Mouse (Mus musculus): ENCODE results near the gene Vav1. TPM values are rescaled to one million over a fixed set of nuclear protein-coding genes. Genes with fewer than 3 reads are reported as not detected.

Vav1 gene
- polyA plus RNA-seq, 1 experiment from 2014 or later: 1.7 TPM

DNA sequence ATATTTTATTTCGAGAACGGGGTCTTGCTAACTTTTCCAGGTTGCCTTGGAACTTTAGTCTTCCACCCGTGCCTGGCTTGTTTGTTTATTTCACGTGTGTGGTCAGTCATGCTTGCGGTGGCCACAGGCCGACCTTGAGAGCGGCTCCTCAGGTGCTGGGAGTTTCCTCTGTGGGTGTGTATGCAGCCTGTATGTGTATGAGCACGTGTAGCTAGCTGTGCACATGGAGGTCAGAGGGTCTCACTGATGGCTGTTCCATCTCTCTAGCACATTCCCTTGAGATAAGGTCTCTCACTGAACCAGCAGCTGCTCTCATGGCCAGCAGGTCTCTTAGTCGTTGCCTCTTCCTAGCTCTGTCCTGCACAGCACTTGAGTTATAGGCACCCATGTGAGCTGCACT is 18.5 kb upstream of the Vav1 start:
- 93% methylated on average over 9 of the region's 9 CpGs for WGBS
- H3K27me3 ChIP-seq (ENCODE audit: control insufficient read depth, insufficient read depth, low read length): no peaks in the 10 kb centered on the region
- DNase-seq (ENCODE audit: low spot score) (no peak), ATAC-seq (ENCODE audit: insufficient number of reproducible peaks, low FRiP score, low TSS enrichment, low read depth) (no peak)
- no peak overlapping the region for H3K9ac ChIP-seq (ENCODE audit: low read length)
- H3K9me3 ChIP-seq (ENCODE audit: control insufficient read depth, low read length): no peaks in the 10 kb centered on the region
- H3K27ac ChIP-seq (replicated peaks; ENCODE audit: low read depth, low read length): no peak overlapping the region
- H3K4me3 ChIP-seq (ENCODE audit: low read depth, low read length): no peak overlapping the region
- peaks cover 7% of the 10 kb centered on the region; the same call in 1 of the 2 replicates for H3K36me3 ChIP-seq (ENCODE audit: control insufficient read depth, insufficient read depth, low read length)
- no peaks in the 10 kb centered on the region for H3K4me1 ChIP-seq (ENCODE audit: control insufficient read depth, insufficient read depth, low read length)
- no peak overlapping the region for H3K4me2 ChIP-seq (ENCODE audit: low read depth, severe bottlenecking)

- Histone ChIP-seq H3K27me3 (ENCODE audit: control insufficient read depth, insufficient read depth, low read length) (no peaks in the 10 kb centered on the region), H3K27ac (replicated peaks; ENCODE audit: low read depth, low read length) (no peak overlapping the region), H3K9ac (ENCODE audit: low read length) (no peak overlapping the region), H3K9me3 (ENCODE audit: control insufficient read depth, low read length) (no peaks in the 10 kb centered on the region), H3K4me1 (ENCODE audit: control insufficient read depth, insufficient read depth, low read length) (no peaks in the 10 kb centered on the region), H3K36me3 (ENCODE audit: control insufficient read depth, insufficient read depth, low read length) (peaks cover 7% of the 10 kb centered on the region; the same call in 1 of the 2 replicates), H3K4me2 (ENCODE audit: low read depth, severe bottlenecking) (no peak overlapping the region), H3K4me3 (ENCODE audit: low read depth, low read length) (no peak overlapping the region)
- no peak for DNase-seq (ENCODE audit: low spot score)
- 94% methylated on average over 4 of the region's 4 CpGs for WGBS
- ATAC-seq (ENCODE audit: insufficient number of reproducible peaks, low FRiP score, low TSS enrichment, low read depth): no peak
Measured at GRCm38 (mm10) chr17:57261286-57261685, 17.6 kb upstream of the Vav1 start.

DNA sequence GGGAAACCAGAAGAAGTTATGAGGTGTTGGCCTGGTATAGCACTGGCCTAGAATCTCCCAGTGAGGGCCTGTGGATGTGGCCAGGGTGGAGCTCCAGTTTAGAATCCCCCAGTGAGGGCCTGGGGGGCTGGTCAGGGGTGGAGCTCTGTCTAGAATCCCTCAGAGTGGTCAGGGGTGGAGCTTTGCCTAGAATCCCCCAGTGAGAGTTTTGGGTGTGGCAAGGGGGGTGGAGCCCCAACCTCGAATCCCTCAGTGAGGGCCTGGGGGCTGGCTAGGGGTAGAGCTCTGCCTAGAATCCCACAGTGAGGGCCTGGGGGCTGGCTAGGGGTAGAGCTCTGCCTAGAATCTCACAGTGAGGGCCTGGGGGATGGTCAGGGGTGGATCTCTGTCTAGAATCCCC is 17.1 kb upstream of the Vav1 start:
- Histone ChIP-seq H3K9ac (ENCODE audit: low read length) (no peak overlapping the region), H3K27ac (replicated peaks; ENCODE audit: low read depth, low read length) (no peak overlapping the region), H3K4me2 (ENCODE audit: low read depth, severe bottlenecking) (no peak overlapping the region), H3K36me3 (ENCODE audit: control insufficient read depth, insufficient read depth, low read length) (peaks cover 7% of the 10 kb centered on the region; the same call in 1 of the 2 replicates), H3K9me3 (ENCODE audit: control insufficient read depth, low read length) (no peaks in the 10 kb centered on the region), H3K27me3 (ENCODE audit: control insufficient read depth, insufficient read depth, low read length) (no peaks in the 10 kb centered on the region), H3K4me1 (ENCODE audit: control insufficient read depth, insufficient read depth, low read length) (no peaks in the 10 kb centered on the region), H3K4me3 (ENCODE audit: low read depth, low read length) (no peak overlapping the region)
- ATAC-seq (ENCODE audit: insufficient number of reproducible peaks, low FRiP score, low TSS enrichment, low read depth): no peak
- 46% methylated on average over 1 of the region's 1 CpGs for WGBS
- no peak for DNase-seq (ENCODE audit: low spot score)

DNA sequence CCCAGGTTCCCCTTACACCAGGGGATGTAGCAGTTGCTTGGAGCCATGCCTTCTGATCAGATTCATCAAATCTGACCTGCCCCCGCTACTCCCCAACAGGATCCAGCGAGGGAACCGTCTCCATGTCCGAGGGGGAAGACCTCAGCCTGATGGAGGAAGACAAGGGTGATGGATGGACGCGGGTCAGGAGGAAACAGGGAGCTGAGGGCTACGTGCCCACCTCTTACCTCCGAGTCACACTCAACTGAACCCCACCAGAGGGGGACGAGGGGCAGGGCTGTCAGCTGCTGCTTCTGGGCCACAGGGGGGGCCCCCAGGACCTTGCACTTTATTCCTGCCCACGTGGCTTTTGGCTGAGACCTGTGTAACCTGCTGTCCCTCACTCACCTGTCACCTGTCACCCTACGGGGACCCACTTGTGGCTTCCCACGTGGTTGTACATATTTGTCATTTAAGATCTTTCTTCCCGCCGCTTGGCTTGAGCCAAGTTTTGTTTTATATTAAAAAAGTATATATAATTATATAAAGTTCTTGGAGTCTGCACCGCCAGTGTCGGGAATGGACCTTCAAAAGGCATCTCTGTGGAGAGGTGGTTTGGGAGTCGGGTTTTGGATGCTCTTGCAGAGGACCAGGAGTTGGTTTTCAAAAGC is 15.9 kb upstream of the Vav1 start:
- ATAC-seq (ENCODE audit: insufficient number of reproducible peaks, low FRiP score, low TSS enrichment, low read depth): no peak
- Histone ChIP-seq H3K4me3 (ENCODE audit: low read depth, low read length) (no peak overlapping the region), H3K27me3 (ENCODE audit: control insufficient read depth, insufficient read depth, low read length) (no peaks in the 10 kb centered on the region), H3K4me2 (ENCODE audit: low read depth, severe bottlenecking) (no peak overlapping the region), H3K27ac (replicated peaks; ENCODE audit: low read depth, low read length) (no peak overlapping the region), H3K9me3 (ENCODE audit: control insufficient read depth, low read length) (no peaks in the 10 kb centered on the region), H3K36me3 (ENCODE audit: control insufficient read depth, insufficient read depth, low read length) (peaks cover 7% of the 10 kb centered on the region; the same call in 1 of the 2 replicates), H3K4me1 (ENCODE audit: control insufficient read depth, insufficient read depth, low read length) (no peaks in the 10 kb centered on the region), H3K9ac (ENCODE audit: low read length) (no peak overlapping the region)
- no peak for DNase-seq (ENCODE audit: low spot score)
- 91% methylated on average over 17 of the region's 17 CpGs for WGBS

- H3K4me2 ChIP-seq (ENCODE audit: low read depth, severe bottlenecking): no peak overlapping the region
- peaks cover 7% of the 10 kb centered on the region; the same call in 1 of the 2 replicates for H3K36me3 ChIP-seq (ENCODE audit: control insufficient read depth, insufficient read depth, low read length)
- H3K9ac ChIP-seq (ENCODE audit: low read length): no peak overlapping the region
- 85% methylated on average over 2 of the region's 2 CpGs for WGBS
- no peak for ATAC-seq (ENCODE audit: insufficient number of reproducible peaks, low FRiP score, low TSS enrichment, low read depth)
- no peaks in the 10 kb centered on the region for H3K27me3 ChIP-seq (ENCODE audit: control insufficient read depth, insufficient read depth, low read length)
- H3K27ac ChIP-seq (replicated peaks; ENCODE audit: low read depth, low read length): no peak overlapping the region
- no peak overlapping the region for H3K4me3 ChIP-seq (ENCODE audit: low read depth, low read length)
- no peak for DNase-seq (ENCODE audit: low spot score)
- no peaks in the 10 kb centered on the region for H3K9me3 ChIP-seq (ENCODE audit: control insufficient read depth, low read length)
- H3K4me1 ChIP-seq (ENCODE audit: control insufficient read depth, insufficient read depth, low read length): no peaks in the 10 kb centered on the region
Measured at GRCm38 (mm10) chr17:57264164-57264563, 14.7 kb upstream of the Vav1 start.

DNA sequence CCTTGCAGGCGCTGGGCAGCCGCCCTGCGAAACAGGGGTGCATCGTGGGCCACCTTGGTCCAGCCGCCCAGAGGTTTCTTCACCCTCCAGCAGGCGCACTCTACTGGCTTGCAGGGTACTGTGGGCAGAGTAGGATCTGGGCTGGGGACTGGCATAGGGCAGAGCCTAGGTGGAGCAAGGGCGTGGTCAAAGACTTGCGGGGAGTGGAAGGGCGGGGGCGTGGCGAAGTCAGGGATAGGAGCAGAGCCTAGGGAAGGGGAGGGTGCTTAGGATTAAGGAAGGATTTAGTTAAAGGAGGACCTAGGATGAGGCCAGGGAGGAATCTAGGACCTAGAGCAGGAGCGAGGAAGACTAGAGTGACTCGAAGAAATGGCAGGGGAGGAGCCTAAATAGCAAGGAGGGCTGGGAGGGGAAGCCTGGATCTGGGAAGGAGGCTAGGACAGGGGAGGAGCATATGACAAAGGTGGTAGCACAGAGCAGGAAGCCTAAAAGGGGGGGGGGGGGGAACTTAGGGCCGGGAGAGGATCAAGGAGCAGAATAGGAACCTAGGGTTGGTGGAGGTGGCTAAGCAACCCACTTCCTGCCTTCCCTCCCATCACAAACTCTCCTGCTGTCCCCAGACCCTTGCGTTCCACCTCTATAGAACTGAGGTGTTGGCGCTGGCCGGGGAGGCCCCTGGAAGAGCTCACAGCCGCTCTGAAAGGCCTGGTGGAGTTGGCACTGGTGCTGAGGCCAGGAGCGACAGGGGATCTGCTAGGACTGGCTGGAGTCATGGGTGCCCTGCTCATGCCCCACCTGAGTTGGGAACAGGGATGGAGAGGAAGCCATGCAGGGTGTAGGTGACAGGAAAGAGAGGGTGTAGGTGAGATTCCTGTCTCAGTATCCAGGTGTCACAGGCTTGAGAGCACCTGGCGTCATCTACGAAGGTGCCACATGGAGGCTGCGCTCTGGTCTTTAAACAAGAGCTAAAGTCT is 13.6 kb upstream of the Vav1 start:
- H3K4me1 ChIP-seq (ENCODE audit: control insufficient read depth, insufficient read depth, low read length): no peaks in the 10 kb centered on the region
- no peak overlapping the region for H3K27ac ChIP-seq (replicated peaks; ENCODE audit: low read depth, low read length)
- ATAC-seq (ENCODE audit: insufficient number of reproducible peaks, low FRiP score, low TSS enrichment, low read depth): peak; percentile 55; the same call in 1 of the 2 replicates
- no peak overlapping the region for H3K4me3 ChIP-seq (ENCODE audit: low read depth, low read length)
- 0 out of 2 replicates have a peak, but pooled peaks cover 7% of the 10 kb centered on the region for H3K36me3 ChIP-seq (ENCODE audit: control insufficient read depth, insufficient read depth, low read length)
- no peaks in the 10 kb centered on the region for H3K27me3 ChIP-seq (ENCODE audit: control insufficient read depth, insufficient read depth, low read length)
- 25% methylated on average over 21 of the region's 22 CpGs for WGBS
- H3K9ac ChIP-seq (ENCODE audit: low read length): no peak overlapping the region
- DNase-seq (ENCODE audit: low spot score): peak; percentile 38
- H3K4me2 ChIP-seq (ENCODE audit: low read depth, severe bottlenecking): peak overlapping the region; percentile 29; the same call in 1 of the 2 replicates
- H3K9me3 ChIP-seq (ENCODE audit: control insufficient read depth, low read length): no peaks in the 10 kb centered on the region

GRCm38 (mm10) chr17:57267556-57268126 is 11.3 kb upstream of the Vav1 start:
- Histone ChIP-seq H3K27me3 (ENCODE audit: control insufficient read depth, insufficient read depth, low read length) (no peaks in the 10 kb centered on the region), H3K27ac (replicated peaks; ENCODE audit: low read depth, low read length) (no peak overlapping the region), H3K4me3 (ENCODE audit: low read depth, low read length) (no peak overlapping the region), H3K36me3 (ENCODE audit: control insufficient read depth, insufficient read depth, low read length) (0 out of 2 replicates have a peak, but pooled peaks cover 4% of the 10 kb centered on the region), H3K4me1 (ENCODE audit: control insufficient read depth, insufficient read depth, low read length) (no peaks in the 10 kb centered on the region), H3K4me2 (ENCODE audit: low read depth, severe bottlenecking) (no peak overlapping the region), H3K9ac (ENCODE audit: low read length) (no peak overlapping the region), H3K9me3 (ENCODE audit: control insufficient read depth, low read length) (no peaks in the 10 kb centered on the region)
- WGBS: 90% methylated on average over 6 of the region's 6 CpGs
- DNase-seq (ENCODE audit: low spot score) (no peak), ATAC-seq (ENCODE audit: insufficient number of reproducible peaks, low FRiP score, low TSS enrichment, low read depth) (no peak)

GRCm38 (mm10) chr17:57271301-57271700 is 7.6 kb upstream of the Vav1 start:
- no peak overlapping the region for H3K9ac ChIP-seq (ENCODE audit: low read length)
- no peak overlapping the region for H3K4me2 ChIP-seq (ENCODE audit: low read depth, severe bottlenecking)
- H3K4me1 ChIP-seq (ENCODE audit: control insufficient read depth, insufficient read depth, low read length): peaks cover 3% of the 10 kb centered on the region; the same call in 1 of the 2 replicates
- ATAC-seq (ENCODE audit: insufficient number of reproducible peaks, low FRiP score, low TSS enrichment, low read depth) (no peak), DNase-seq (ENCODE audit: low spot score) (no peak)
- no peak overlapping the region for H3K27ac ChIP-seq (replicated peaks; ENCODE audit: low read depth, low read length)
- no peaks in the 10 kb centered on the region for H3K9me3 ChIP-seq (ENCODE audit: control insufficient read depth, low read length)
- 70% methylated on average over 9 of the region's 9 CpGs for WGBS
- no peaks in the 10 kb centered on the region for H3K36me3 ChIP-seq (ENCODE audit: control insufficient read depth, insufficient read depth, low read length)
- no peak overlapping the region for H3K4me3 ChIP-seq (ENCODE audit: low read depth, low read length)
- peaks cover 22% of the 10 kb centered on the region for H3K27me3 ChIP-seq (ENCODE audit: control insufficient read depth, insufficient read depth, low read length)

Measured in limb, embryonic 11.5 days (tissue).